Mouse (Mus musculus): Measurements from ENCODE around the gene Ogfod2. TPM values are rescaled to one million over a fixed set of nuclear protein-coding genes. Genes with fewer than 3 reads are reported as not detected.
A peak's percentile ranks its signal among the peaks of the same experiment; 100 is the strongest.

Gene Ogfod2
- 35.5 and 52.0 TPM in 2 replicates for polyA plus RNA-seq (2012; rRNA removed)

DNA sequence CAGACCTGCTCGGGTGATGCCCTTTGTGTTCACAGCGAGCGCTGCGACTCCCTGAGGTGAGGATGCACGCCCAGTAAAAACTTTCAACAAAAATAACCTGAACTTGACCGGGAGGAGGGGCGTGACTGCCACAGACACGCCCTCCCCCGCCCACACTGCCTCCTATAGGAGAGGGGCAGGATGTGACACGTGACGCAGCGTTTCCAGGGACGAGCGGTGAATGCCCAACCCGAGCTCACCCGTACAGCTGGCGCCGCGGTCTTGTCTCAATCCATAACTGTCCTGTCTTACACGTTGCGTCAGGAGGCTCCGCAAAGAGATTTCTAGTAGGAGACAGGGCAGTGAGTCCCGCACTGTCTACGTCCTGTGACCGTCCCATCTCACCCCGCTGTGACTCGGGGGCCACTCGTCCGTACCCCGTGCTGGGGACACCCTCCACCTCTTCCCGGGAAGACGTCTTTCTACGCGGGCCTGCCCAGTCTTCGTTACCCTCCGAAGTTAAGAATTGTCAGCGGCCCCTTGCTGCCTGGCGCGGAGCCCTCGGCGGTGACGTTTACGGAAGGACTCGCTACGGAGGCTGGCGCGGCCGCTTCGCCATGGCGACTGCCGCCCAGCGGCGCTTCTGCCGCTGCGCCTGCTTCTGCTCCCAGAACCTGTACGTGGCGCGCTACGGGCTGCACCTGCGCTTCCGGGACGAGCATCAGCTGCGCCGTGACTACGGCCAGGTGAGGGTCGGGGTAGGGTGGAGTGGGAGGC, at the start of gene Ogfod2:
Gene Ogfod2, plus strand, starts transcription at position 556 of the 756 bp plus-strand sequence.
- H3K36me3 ChIP-seq (ENCODE audit: control insufficient read depth, insufficient read depth, low read length) = peaks cover 1% of the 10 kb centered on the region; the same call in 1 of the 2 replicates
- H3K27ac ChIP-seq (ENCODE audit: insufficient read depth, low read length) = peak within 1 kb of the TSS; percentile 94
- H3K27me3 ChIP-seq (ENCODE audit: control insufficient read depth, insufficient read depth, low read length) = no peaks in the 10 kb centered on the region
- H3K4me1 ChIP-seq (ENCODE audit: control insufficient read depth, insufficient read depth, insufficient read length) = peaks cover 14% of the 10 kb centered on the region; the same call in 1 of the 2 replicates
- peak; percentile 55 for TF ChIP-seq POLR2A (IDR thresholded peaks at IDR 0.05; ENCODE audit: low read depth, low read length)
- peak; percentile 22; the same call in 1 of the 2 replicates for TF ChIP-seq CTCF (IDR thresholded peaks at IDR 0.05; ENCODE audit: extremely low read depth, insufficient read depth, insufficient read length, insufficient replicate concordance)
- DNase-seq (ENCODE audit: low read depth in 1 of 2, low spot score in 2 of 2) = peak; percentile 92 to 98
- WGBS = under 1% methylated on average over 66 of the region's 66 CpGs
- peak within 1 kb of the TSS; percentile 90 for H3K4me3 ChIP-seq (ENCODE audit: extremely low read depth, insufficient read depth, insufficient read length)

DNA sequence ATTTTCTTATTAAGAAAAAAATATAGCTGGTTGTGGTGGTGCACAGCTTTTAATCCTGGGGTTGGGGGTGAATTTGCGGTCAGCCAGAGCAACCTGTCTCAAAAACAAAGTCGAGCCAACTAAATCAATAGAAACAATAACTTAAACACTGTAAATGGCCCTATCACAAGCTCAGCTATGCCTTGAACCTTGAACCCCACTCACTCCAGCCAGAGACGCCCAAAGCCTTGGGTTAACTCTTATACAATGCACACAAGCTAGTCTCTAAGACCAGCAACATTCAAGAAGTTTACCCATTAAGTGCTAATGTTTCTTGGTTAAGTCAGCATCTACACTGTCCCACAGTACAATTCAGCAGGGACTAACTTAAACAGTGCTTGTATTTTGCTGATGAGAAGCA, 42.4 kb upstream of the Ogfod2 start:
- DNase-seq (ENCODE audit: low read depth in 1 of 2, low spot score in 2 of 2) = no peak
- H3K36me3 ChIP-seq (ENCODE audit: control insufficient read depth, insufficient read depth, low read length) = no peaks in the 10 kb centered on the region
- no peak overlapping the region for H3K27ac ChIP-seq (ENCODE audit: insufficient read depth, low read length)
- no peaks in the 10 kb centered on the region for H3K27me3 ChIP-seq (ENCODE audit: control insufficient read depth, insufficient read depth, low read length)
- no peak overlapping the region for H3K4me3 ChIP-seq (ENCODE audit: extremely low read depth, insufficient read depth, insufficient read length)
- TF ChIP-seq POLR2A (IDR thresholded peaks at IDR 0.05; ENCODE audit: low read depth, low read length) = no peak
- no peak for TF ChIP-seq CTCF (IDR thresholded peaks at IDR 0.05; ENCODE audit: extremely low read depth, insufficient read depth, insufficient read length, insufficient replicate concordance)
- 90% methylated on average over 3 of the region's 3 CpGs for WGBS
- H3K4me1 ChIP-seq (ENCODE audit: control insufficient read depth, insufficient read depth, insufficient read length) = peaks cover 7% of the 10 kb centered on the region; the same call in 1 of the 2 replicates

DNA sequence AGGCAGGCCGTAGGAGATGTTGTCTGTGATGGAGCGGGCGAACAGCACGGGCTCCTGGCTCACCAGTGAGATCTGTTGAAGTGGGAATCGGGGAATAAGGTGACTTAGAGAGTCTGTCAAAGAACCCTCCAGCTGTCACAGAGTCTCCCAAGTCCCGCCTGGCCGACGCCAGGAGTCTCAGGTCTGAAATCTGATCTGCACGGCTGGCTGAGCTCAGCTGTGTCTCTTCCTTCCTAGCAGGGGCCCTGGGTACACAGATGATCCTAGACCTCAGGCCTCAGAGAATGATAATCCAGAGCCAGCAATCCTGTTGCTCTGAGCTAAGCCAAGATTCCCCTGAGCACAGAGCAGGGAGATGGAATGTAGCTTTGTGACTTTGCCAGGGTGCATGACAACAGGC, 38.4 kb upstream of the Ogfod2 start:
- Histone ChIP-seq H3K27ac (ENCODE audit: insufficient read depth, low read length) (no peak overlapping the region), H3K36me3 (ENCODE audit: control insufficient read depth, insufficient read depth, low read length) (no peaks in the 10 kb centered on the region), H3K27me3 (ENCODE audit: control insufficient read depth, insufficient read depth, low read length) (no peaks in the 10 kb centered on the region), H3K4me1 (ENCODE audit: control insufficient read depth, insufficient read depth, insufficient read length) (peaks cover 19% of the 10 kb centered on the region; the same call in 1 of the 2 replicates), H3K4me3 (ENCODE audit: extremely low read depth, insufficient read depth, insufficient read length) (no peak overlapping the region)
- 72% methylated on average over 9 of the region's 9 CpGs for WGBS
- TF ChIP-seq CTCF (IDR thresholded peaks at IDR 0.05; ENCODE audit: extremely low read depth, insufficient read depth, insufficient read length, insufficient replicate concordance) (no peak), POLR2A (IDR thresholded peaks at IDR 0.05; ENCODE audit: low read depth, low read length) (no peak)
- DNase-seq (ENCODE audit: low read depth in 1 of 2, low spot score in 2 of 2) = no peak

DNA sequence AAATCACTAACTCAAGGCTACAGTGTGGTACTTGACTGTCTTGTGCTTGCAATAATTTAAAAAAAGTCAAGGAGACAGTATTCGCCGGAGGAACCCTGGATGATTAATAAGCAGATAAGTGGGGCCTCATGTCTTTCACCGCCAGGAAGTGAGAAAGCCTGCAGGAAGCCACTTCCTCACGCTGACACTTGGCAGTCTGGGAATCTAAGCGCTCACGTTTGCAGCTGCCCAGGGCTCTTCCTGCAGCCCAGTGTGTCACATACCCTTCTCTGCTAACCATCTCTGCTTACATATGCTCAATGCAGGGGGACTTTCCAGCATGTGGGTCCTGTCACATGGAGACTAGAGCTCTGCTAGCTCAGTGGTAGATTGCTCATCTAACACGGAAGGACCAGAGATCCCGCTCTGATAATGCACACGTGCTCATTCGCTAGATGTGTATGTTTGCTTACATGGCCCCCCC, 37.2 kb upstream of the Ogfod2 start:
- no peak overlapping the region for H3K4me3 ChIP-seq (ENCODE audit: extremely low read depth, insufficient read depth, insufficient read length)
- H3K27ac ChIP-seq (ENCODE audit: insufficient read depth, low read length) = peak overlapping the region; percentile 33; the same call in 1 of the 2 replicates
- no peaks in the 10 kb centered on the region for H3K27me3 ChIP-seq (ENCODE audit: control insufficient read depth, insufficient read depth, low read length)
- no peak for DNase-seq (ENCODE audit: low read depth in 1 of 2, low spot score in 2 of 2)
- no peaks in the 10 kb centered on the region for H3K36me3 ChIP-seq (ENCODE audit: control insufficient read depth, insufficient read depth, low read length)
- no peak for TF ChIP-seq POLR2A (IDR thresholded peaks at IDR 0.05; ENCODE audit: low read depth, low read length)
- TF ChIP-seq CTCF (IDR thresholded peaks at IDR 0.05; ENCODE audit: extremely low read depth, insufficient read depth, insufficient read length, insufficient replicate concordance) = no peak
- peaks cover 23% of the 10 kb centered on the region; the same call in 1 of the 2 replicates for H3K4me1 ChIP-seq (ENCODE audit: control insufficient read depth, insufficient read depth, insufficient read length)
- WGBS = 16% methylated on average over 10 of the region's 10 CpGs

DNA sequence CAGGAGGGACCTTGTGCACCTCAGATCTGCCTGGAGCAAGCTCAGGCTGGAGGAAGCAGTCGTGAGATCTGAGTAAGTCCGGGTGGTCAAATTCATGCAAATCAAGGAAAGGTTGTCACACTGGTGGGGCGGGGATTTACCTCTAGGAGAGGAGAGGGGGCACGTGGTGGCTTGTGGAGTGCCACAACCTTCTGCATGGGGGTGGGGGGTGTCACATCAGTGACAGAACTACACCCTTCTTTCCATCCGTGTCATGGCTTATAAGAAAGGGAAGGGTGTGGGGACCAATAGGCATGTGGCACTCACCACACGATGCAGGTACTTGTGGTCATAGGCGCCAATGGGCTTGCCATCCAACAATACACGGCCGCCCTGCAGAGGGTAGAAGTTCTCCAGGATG, 36.4 kb upstream of the Ogfod2 start:
- DNase-seq (ENCODE audit: low read depth in 1 of 2, low spot score in 2 of 2) = no peak
- Histone ChIP-seq H3K27ac (ENCODE audit: insufficient read depth, low read length) (peak overlapping the region; percentile 19; the same call in 1 of the 2 replicates), H3K4me1 (ENCODE audit: control insufficient read depth, insufficient read depth, insufficient read length) (peaks cover 30% of the 10 kb centered on the region; the same call in 1 of the 2 replicates), H3K27me3 (ENCODE audit: control insufficient read depth, insufficient read depth, low read length) (no peaks in the 10 kb centered on the region), H3K36me3 (ENCODE audit: control insufficient read depth, insufficient read depth, low read length) (no peaks in the 10 kb centered on the region), H3K4me3 (ENCODE audit: extremely low read depth, insufficient read depth, insufficient read length) (no peak overlapping the region)
- TF ChIP-seq CTCF (IDR thresholded peaks at IDR 0.05; ENCODE audit: extremely low read depth, insufficient read depth, insufficient read length, insufficient replicate concordance) = no peak
- TF ChIP-seq POLR2A (IDR thresholded peaks at IDR 0.05; ENCODE audit: low read depth, low read length) = no peak
- 41% methylated on average over 9 of the region's 9 CpGs for WGBS

DNA sequence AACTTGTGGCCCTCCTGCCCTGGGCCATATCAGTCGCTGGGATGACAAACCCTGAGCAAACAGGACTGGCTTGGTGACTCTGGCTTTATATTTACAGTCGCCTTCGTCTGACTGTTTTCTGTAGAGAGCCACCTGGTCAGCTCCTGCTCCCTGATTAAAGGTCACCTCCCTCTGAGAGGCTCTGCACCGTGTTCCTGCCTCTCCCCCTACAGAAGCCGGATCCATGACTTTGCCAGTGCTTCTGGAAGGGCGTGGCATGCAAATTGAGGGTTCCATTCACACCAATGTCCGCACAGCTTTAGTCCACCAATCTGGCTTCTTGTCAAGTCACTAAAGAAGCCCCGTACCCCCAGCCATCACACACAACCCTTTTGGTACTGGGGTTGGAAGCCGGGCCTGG, 35.5 kb upstream of the Ogfod2 start:
- peak overlapping the region; percentile 33; the same call in 1 of the 2 replicates for H3K27ac ChIP-seq (ENCODE audit: insufficient read depth, low read length)
- TF ChIP-seq POLR2A (IDR thresholded peaks at IDR 0.05; ENCODE audit: low read depth, low read length) (no peak), CTCF (IDR thresholded peaks at IDR 0.05; ENCODE audit: extremely low read depth, insufficient read depth, insufficient read length, insufficient replicate concordance) (no peak)

More for the DNA sequence above, 35.5 kb upstream of the Ogfod2 start:
- H3K4me3 ChIP-seq (ENCODE audit: extremely low read depth, insufficient read depth, insufficient read length) = no peak overlapping the region
- no peak for DNase-seq (ENCODE audit: low read depth in 1 of 2, low spot score in 2 of 2)
- WGBS = 83% methylated on average over 9 of the region's 9 CpGs
- peaks cover 30% of the 10 kb centered on the region; the same call in 1 of the 2 replicates for H3K4me1 ChIP-seq (ENCODE audit: control insufficient read depth, insufficient read depth, insufficient read length)
- no peaks in the 10 kb centered on the region for H3K36me3 ChIP-seq (ENCODE audit: control insufficient read depth, insufficient read depth, low read length)
- no peaks in the 10 kb centered on the region for H3K27me3 ChIP-seq (ENCODE audit: control insufficient read depth, insufficient read depth, low read length)

Measured in spleen, adult 2 months (tissue).